Mouse (Mus musculus) ES-E14 (cell line): ENCODE results near the gene R3hdml. TPM values are rescaled to one million over a fixed set of nuclear protein-coding genes. Genes with fewer than 3 reads are reported as not detected.

ENCODE experiments used
- DNase-seq: peaks from one replicate; pipeline ENCODE4 v3.0.0-alpha.2; 2013; ENCODE audit warnings: low read depth, low spot score
- H3K27ac ChIP-seq: 2 replicates; pipeline ENCODE4 v1.5.1; 2012; ENCODE audit warnings: low read depth, mild to moderate bottlenecking, low read length, moderate library complexity, mixed read lengths; ENCODE audit not compliant: poor library complexity, insufficient read depth, severe bottlenecking
- H3K36me3 ChIP-seq: 2 replicates; pipeline ENCODE4 v1.6.1; 2012; ENCODE audit warnings: mild to moderate bottlenecking, low read length, moderate library complexity, mixed read lengths; ENCODE audit not compliant: control insufficient read depth, poor library complexity, insufficient read depth, severe bottlenecking
- H3K4me1 ChIP-seq, 2 experiments: fragments of 150-350 bp in 1 of 2; sonication (generic) in 1 of 2; 2 replicates each; pipeline ENCODE4 v1.6.1; 2012; ENCODE audit warnings: low read length in 2 of 2, mild to moderate bottlenecking in 1 of 2, mixed read lengths in 1 of 2; ENCODE audit not compliant: control insufficient read depth in 2 of 2, insufficient read depth in 2 of 2, poor library complexity in 1 of 2
- H3K4me3 ChIP-seq, 2 experiments: fragments of 150-350 bp in 1 of 2; sonication (generic) in 1 of 2; 2 replicates each; pipeline ENCODE4 v1.5.1; 2012; ENCODE audit warnings: low read length in 2 of 2, low read depth in 1 of 2, mild to moderate bottlenecking in 1 of 2, mixed read lengths in 1 of 2; ENCODE audit not compliant: insufficient read depth in 1 of 2, poor library complexity in 1 of 2, severe bottlenecking in 1 of 2
- H3K9ac ChIP-seq: 2 replicates; pipeline ENCODE4 v1.6.1; 2012; ENCODE audit warnings: low read depth, mild to moderate bottlenecking, low read length, mixed read lengths; ENCODE audit not compliant: poor library complexity, insufficient read depth, severe bottlenecking
- H3K9me3 ChIP-seq: fragments of 150-350 bp; sonication (generic); 2 replicates; pipeline ENCODE4 v1.6.1; 2012; ENCODE audit warnings: low read depth, mild to moderate bottlenecking, low read length; ENCODE audit not compliant: control insufficient read depth, insufficient read depth
- CHD2 ChIP-seq: IDR thresholded peaks from 2 replicates; pipeline ENCODE4 v1.6.1; 2014; ENCODE audit warnings: mild to moderate bottlenecking, low read depth, low read length, inconsistent platforms
- HCFC1 ChIP-seq: IDR thresholded peaks from 2 replicates; pipeline ENCODE4 v1.6.1; 2012; ENCODE audit warnings: low read length, inconsistent platforms, borderline replicate concordance; ENCODE audit not compliant: insufficient read depth
- MAFK ChIP-seq: IDR thresholded peaks from 2 replicates; pipeline ENCODE4 v1.6.1; 2014; ENCODE audit warnings: mild to moderate bottlenecking, low read depth, low read length, inconsistent platforms; ENCODE audit not compliant: insufficient read depth
- ZC3H11A ChIP-seq: IDR thresholded peaks from 2 replicates; pipeline ENCODE4 v1.6.1; 2012; ENCODE audit warnings: low read depth, mild to moderate bottlenecking, inconsistent platforms, low read length, borderline replicate concordance
- ZNF384 ChIP-seq: IDR thresholded peaks from 2 replicates; pipeline ENCODE4 v1.6.1; 2012; ENCODE audit warnings: low read depth, low read length, inconsistent platforms
- in situ Hi-C, 2 experiments: fragments of 600-800 bp; cut with MboI; formaldehyde crosslinking; loops; one replicate each; pipeline ENCODE4 v1.15.1; 2025; ENCODE audit warnings: low sequenced_read_pairs in 2 of 2, inconsistent platforms in 1 of 2; ENCODE audit not compliant: unreplicated experiment in 2 of 2
- total RNA-seq: library from RNA; depleted of rRNA; stranded (reverse); fragments of 300-350 nt; gene quantifications from 2 replicates; pipeline ENCODE4 v1.2.3, GENCODE M21; 2012

Gene R3hdml
- total RNA-seq, 1 experiment = 4.4 TPM

DNA sequence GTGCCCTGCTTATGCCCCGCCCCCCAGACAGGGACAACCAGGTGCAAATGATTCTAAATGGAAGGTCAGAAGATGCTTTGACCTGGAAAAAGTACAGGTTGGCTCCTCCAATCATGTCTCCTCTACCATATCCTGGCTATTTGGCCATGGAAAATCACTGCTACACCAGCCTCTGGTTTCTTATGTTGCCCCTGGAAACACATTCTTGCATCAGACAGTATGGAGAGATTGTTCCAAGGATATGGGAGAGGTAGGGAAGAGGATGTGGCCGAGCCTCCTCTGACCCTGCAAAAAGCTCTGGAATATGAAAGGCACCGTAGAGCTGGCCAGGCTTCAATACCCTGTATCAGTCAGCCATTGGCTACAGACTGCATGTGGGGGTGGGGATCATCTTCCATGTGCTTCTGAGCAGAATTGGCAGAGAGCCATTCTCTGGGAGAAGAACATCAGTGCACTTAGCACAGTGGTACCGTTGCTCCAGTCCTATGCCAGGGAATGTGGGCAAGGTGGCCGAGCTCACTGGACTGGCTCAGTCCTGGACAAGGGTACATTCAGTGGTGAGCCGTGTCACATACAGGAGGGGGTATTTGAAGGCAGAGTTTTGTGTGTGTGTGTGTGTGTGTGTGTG, 41.3 kb upstream of the R3hdml start:
- Histone ChIP-seq H3K4me3 (no peak overlapping the region), H3K9me3 (no peaks in the 10 kb centered on the region), H3K27ac (no peak overlapping the region), H3K36me3 (no peaks in the 10 kb centered on the region), H3K9ac (no peak overlapping the region), H3K4me1 (peaks cover 4 to 5% of the 10 kb centered on the region in 2 experiments; a peak in 2 of 4 replicates)
- no peak for DNase-seq
- in situ Hi-C loops = no loop called here
- TF ChIP-seq CHD2 (no peak), HCFC1 (no peak), ZNF384 (no peak), ZC3H11A (no peak), MAFK (no peak)

DNA sequence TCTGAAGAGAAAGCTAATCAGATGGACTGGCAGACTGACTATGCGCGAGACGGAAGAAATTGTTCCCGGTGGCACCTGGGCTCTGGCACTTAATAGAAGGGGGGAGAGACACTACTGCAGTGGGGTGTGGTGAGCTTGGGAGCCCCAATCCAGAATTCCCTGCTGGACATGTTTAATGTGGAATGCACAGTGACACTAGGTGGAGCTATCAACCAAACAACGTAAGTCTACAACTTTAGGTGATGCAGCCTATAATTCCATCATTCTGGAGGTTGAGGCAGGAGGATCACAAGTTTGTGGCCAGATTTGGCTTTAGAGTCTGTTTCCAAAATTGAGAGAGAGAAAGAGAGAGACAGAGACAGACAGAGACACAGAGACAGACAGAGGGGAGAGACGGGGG, 39.4 kb upstream of the R3hdml start:
- Histone ChIP-seq H3K4me3 (no peak overlapping the region), H3K4me1 (peaks cover 4 to 5% of the 10 kb centered on the region in 2 experiments; a peak in 2 of 4 replicates), H3K9me3 (no peaks in the 10 kb centered on the region), H3K9ac (no peak overlapping the region), H3K27ac (no peak overlapping the region), H3K36me3 (no peaks in the 10 kb centered on the region)
- DNase-seq = no peak
- in situ Hi-C loops = no loop called here
- no peak for TF ChIP-seq CHD2
- no peak for TF ChIP-seq ZC3H11A

DNA sequence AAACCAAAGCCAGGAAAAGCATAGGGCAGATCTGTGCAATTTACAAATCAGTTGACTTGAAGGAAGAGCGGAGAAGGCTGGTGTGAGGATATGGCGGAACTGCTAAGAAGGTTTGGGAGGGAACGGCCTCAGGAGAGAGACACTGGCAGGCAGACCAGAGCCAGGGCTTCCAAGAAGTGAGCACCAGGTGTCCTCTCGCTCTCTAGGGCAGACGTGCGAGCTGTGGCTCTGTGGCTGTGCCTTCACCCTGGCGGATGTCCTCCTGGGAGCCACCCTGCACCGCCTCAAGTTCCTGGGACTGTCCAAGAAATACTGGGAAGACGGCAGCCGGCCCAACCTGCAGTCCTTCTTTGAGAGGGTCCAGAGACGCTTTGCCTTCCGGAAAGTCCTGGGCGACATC, 38.7 kb upstream of the R3hdml start:
- Histone ChIP-seq H3K27ac (no peak overlapping the region), H3K9me3 (no peaks in the 10 kb centered on the region), H3K4me1 (peaks cover 5% of the 10 kb centered on the region in 2 experiments; a peak in 2 of 4 replicates), H3K9ac (no peak overlapping the region; the same call in 1 of the 2 replicates), H3K4me3 (peak overlapping the region in 1 of 2 experiments; percentile 33; a peak in 1 of 4 replicates), H3K36me3 (no peaks in the 10 kb centered on the region)
- TF ChIP-seq ZNF384 (no peak), MAFK (no peak), CHD2 (no peak), HCFC1 (no peak), ZC3H11A (no peak)
- DNase-seq = no peak
- in situ Hi-C loops = no loop called here

DNA sequence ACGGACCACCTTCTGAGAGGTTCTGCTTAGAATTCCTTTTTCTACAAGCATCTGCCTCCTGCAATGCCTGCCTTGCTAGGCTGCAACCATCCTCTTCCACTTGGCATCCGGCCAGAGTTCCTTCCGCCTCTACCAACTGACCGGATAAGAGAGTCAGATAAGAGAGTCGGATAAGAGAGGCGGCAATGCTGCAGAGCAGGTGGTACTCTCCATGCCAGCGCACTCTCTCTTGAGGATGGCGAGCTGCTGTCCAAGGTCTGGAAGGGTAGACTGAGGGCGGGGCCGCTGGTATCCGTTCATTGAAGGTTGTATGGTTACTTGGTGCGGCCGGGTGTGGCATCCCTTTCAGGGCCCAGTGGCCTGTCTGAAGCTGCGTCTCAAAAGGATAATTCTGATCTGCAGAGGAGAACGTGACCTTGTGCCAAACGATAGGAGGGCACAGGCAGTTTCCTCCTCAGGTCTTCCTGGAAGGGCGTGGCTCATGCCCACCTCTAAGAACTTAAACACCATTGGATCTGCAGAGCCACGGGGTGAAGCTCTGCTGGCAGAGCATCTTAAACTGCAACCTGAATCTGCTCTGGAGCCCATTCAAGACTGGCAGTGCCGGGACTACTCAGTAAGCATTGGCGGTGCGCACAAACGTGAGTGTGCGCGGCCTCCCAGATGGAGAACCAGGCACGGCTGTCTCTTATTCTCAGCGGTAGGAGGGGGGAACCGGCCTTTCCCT, 33.4 kb upstream of the R3hdml start:
- in situ Hi-C loops = no loop called here

More for the DNA sequence above, 33.4 kb upstream of the R3hdml start:
- DNase-seq = no peak
- Histone ChIP-seq H3K9ac (peak overlapping the region; percentile 29; the same call in 1 of the 2 replicates), H3K36me3 (no peaks in the 10 kb centered on the region), H3K27ac (no peak overlapping the region), H3K9me3 (no peaks in the 10 kb centered on the region), H3K4me1 (peaks cover 10% of the 10 kb centered on the region in 2 experiments; a peak in 3 of 4 replicates), H3K4me3 (peak overlapping the region; percentile 22 to 29; a peak in 3 of 4 replicates)
- TF ChIP-seq MAFK (no peak), ZC3H11A (no peak), ZNF384 (no peak)
